Mouse (Mus musculus): ENCODE measurements at regions not wholly inside any gene's neighbourhood (a gene's known extent, or its start where the extent isn't known, plus 50 kb on each side); places are given as distances from the start of the nearest gene placed in this dataset.
A peak's percentile ranks its signal among the peaks of the same experiment; 100 is the strongest.
"Not testable (repeated sequence)": the region's sequence is repeated elsewhere in the genome, so short reads cannot be mapped to it uniquely, and the experiment has no call there.

DNA sequence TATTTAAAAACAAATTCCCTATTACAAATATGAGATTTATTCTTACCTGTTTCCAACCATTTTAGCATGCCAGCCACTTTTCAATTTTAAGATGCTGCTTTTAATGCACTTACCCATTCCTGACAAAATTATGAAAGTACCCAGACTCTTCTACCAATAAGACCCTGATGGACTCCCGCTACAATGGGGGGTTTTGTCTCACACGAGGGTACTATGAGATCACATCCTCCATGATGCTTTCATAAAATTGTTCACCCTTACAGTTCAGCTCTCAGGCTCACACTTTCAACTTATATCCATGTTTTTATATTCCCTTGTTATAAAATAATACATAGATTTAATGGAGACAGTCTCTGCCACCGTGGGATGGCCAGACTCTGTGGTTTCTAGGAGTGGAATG is 68.1 kb upstream of the Adamts18 start:
- DNase-seq (ENCODE audit: low read depth, low spot score): no peak

DNA sequence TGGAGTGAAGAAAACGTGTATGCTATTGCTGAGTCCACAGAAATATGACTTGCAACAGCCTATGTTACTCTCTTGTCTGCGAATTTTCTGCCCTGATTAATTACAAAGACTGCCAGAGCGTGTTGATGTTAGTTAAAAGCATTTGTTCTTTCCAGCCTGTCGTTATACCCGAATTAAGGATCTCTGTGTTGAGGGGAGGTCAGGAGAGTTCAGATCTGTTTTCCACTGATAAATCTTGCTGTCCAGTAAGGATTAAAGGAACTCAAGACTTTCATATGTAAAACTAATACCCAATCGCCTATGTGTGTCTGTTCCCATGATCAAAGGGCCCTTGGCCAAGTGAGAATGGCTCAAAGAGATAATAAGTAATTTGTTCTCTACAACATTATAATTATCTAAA is 68.7 kb upstream of the Adamts18 start:
- no peak for DNase-seq (ENCODE audit: low read depth, low spot score)

DNA sequence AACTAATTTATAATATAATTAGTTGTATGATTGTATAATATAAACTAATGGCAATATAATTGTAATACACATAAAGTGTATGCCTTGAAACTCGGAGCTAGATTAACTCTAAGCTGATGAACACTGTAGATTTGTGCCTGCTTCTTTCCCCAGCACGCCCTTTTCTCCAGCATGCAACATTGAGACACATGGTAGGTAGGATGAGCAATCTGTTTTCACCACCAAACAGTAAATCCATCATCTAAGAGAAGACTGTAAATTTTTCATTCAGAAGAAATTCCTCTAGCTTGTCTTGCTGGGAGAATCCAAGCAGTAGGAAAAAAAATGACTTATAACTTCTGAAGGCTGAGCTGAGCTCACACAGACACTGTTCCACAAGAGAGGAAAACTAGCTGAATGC is 71.8 kb upstream of the Adamts18 start:
- no peak for DNase-seq (ENCODE audit: low read depth, low spot score)

DNA sequence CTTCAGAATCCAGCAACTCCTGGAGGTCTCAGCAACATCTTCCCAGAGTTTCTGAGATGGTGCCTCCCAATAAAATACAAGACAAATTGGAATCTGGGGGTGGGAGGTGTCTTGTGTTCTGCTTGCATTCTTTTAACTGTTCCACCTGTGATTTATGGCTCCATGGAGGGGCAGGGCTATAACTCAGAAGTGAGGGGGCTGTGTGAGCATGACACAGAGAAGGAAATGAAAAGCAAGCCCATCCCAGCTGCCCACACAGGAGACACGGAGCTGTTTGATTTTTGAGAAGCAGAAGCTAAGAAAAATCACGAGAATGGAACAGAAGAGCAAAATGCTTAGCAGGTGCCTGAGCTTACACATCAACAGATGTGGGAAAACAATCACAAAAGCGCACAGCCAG is 74.8 kb upstream of the Adamts18 start:
- DNase-seq (ENCODE audit: low read depth, low spot score): no peak

DNA sequence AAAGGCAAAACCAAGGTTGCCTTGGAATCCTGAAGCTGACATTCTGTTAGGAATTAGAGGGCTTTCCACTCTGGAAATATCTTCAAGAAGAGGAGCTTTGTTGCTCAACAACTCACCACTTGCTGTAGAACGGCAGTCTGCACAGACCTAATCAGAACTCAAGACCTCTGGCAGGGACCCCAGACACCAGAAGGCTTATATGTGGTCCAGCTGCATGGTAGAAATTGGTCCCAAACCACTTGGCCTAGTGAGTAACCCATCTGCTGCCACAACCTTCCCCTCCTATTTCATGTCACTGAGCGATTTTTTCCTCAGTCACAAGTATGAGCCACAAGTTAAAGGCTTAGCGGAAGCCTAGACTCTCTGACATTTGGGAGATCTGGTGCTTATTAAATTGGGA is 105.2 kb upstream of the Adamts18 start:
- DNase-seq (ENCODE audit: low read depth, low spot score): no peak

DNA sequence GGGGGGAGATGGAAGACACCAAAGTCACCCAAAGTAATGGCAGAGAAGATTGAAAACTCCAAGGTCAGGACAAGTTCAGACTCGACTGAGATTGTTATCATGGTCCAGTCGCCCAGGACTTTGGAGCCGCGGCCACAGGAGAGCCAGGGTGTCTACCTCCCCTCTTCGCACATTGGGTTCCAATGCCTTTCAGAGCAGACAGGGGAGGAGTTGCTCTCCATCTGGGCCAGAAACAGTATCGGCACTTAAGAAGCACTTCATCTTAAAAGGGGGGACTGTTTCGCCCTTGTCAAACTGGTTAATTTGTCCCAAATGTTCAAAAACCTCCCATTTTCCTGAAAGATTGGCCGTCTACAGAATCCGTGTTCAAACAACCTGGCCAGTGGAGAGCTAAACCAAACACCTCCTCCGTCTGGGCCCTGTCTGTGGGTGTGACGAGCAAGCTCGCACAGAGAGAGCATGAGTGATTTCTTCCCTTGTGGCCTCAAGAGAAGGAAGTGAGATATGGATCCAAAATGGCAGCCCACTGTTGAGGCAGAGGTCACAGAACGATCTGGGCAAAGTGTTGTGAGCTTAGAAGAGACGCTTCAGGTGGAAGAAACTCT is 108.0 kb upstream of the Adamts18 start:
- no peak for DNase-seq (ENCODE audit: low read depth, low spot score)

- DNase-seq (ENCODE audit: low read depth, low spot score): no peak
These were observed 109.3 kb upstream of the Adamts18 start for GRCm38 (mm10) chr8:113957821-113958220.

DNA sequence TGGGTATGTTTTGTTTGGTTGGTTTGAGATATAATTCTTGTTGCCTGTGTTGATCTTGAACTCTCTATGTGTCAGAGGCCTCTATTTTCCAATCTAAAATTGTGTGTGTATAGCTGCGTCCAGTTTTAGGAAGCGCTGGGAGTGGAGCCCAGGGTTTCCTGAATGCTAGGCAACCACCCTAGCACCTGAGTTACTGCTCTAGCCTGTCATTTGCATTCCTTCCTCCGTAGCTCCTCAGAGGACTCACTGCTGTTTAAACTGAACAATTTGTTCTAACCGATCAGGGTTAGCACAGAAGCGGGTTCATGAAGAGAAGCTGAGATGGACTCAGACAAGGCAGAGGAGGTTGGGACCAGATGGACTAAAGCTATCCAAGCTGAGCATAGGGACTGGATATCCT is 127.3 kb upstream of the Adamts18 start:
- DNase-seq (ENCODE audit: low read depth, low spot score): no peak

- DNase-seq (ENCODE audit: low read depth, low spot score): no peak
These were observed 128.1 kb upstream of the Adamts18 start for GRCm38 (mm10) chr8:113976626-113977025.

DNA sequence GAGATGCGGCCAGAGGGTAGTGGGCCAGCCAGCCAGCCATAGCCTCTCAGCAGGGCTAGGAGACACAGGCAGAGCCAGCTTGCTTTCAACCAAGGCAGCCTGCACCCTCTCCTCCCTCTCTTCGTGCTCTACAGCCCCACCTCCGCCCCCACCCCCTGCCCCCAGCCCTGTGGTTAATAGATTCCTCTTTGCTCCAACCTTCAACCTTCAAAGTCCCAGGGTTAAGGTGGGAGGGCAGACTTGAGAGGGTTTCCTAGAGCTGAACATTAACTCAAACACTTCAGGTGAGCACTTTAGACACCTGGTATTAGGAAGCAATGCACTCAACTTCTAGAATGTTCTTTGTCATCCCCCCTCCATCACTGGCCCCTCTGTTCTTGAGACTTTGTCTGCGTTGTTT is 128.5 kb upstream of the Adamts18 start:
- no peak for DNase-seq (ENCODE audit: low read depth, low spot score)

GRCm38 (mm10) chr8:113978946-113979345 is 130.4 kb upstream of the Adamts18 start:
- DNase-seq (ENCODE audit: low read depth, low spot score): no peak

- no peak for DNase-seq (ENCODE audit: low read depth, low spot score)
These were observed 131.3 kb upstream of the Adamts18 start for GRCm38 (mm10) chr8:113979837-113980236.

DNA sequence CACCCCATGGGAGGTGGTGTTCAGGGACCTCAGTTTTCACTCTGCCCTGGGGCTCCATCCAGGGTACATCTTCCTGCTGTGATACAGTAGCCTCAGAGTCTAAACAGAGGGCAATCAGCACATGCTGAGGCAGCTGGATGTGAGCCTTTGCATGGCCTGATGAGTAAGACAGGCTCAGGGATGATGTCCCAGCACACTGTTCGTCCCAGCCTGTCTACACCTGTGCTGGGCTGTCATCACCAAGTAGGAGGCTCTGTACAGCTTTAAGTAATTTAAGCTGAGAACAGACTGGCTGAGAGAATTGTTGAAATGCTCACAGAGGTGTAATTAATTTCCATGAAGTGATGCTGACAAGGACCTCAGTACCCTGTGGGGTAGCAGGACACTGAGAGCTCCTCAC is 132.8 kb upstream of the Adamts18 start:
- no peak for DNase-seq (ENCODE audit: low read depth, low spot score)

GRCm38 (mm10) chr8:113984845-113985244 is 136.3 kb upstream of the Adamts18 start:
- peak; percentile 75 for DNase-seq (ENCODE audit: low read depth, low spot score)

GRCm38 (mm10) chr8:113985471-113985870 is 136.9 kb upstream of the Adamts18 start:
- no peak for DNase-seq (ENCODE audit: low read depth, low spot score)

DNA sequence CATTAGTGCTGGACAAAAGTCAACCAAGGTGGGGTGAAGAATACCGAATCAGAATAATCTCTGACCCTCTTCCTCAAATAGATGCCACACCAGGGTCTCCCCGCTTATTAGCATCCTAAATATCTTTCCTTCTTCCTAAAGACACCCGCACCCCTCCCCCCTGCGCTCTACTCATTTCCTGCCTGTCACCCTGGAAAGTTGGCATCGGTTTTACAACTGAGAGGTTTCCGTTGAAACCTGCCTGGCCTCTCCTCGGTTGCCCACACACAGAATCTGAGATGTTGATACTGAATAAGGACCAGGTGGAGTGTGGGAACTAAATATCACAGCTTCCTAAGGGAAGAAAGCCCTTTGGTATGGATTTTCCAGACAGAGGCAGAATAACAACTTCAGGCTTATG is 137.4 kb upstream of the Adamts18 start:
- DNase-seq (ENCODE audit: low read depth, low spot score): no peak

DNA sequence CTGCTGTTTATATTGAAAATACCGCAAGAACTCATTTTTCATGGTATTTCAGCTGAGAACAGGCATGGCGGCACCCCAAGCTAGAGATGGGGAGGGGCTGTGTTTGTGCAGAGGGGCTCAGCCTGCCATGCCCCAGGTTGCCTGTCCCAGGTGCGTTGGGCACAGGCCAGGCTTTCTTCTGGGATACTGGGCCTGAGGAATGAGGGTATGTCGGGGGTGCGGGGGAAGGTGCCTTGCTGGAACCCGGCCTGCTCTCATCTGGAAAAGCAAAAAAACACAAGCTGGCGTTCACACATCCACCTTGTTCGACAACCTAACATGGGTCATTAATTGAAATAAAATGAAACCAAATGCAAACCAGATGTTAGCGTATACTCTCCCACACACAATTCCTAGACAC is 142.2 kb upstream of the Adamts18 start:
- no peak for DNase-seq (ENCODE audit: low read depth, low spot score)

DNA sequence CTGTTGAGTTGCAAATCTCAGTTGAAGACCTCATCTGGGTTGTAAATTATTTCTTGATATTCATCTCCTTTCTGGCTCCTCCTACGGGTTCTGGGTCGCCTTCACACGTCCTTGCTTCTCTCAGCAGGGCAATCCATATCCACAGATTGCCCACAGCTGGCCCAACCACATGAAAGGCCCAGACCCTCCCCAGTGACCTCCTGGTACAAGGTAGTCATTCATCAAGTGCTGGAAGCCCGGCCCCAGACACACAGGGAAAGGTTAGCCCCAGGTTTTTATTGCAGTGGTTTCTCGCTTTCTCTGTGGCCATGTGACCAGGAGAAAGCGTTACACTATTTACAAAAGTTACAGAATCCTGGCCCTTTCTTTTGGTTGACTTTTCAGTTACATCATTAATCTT is 134.5 kb upstream of the Nudt7 start:
- no peak for DNase-seq (ENCODE audit: low read depth, low spot score)

DNA sequence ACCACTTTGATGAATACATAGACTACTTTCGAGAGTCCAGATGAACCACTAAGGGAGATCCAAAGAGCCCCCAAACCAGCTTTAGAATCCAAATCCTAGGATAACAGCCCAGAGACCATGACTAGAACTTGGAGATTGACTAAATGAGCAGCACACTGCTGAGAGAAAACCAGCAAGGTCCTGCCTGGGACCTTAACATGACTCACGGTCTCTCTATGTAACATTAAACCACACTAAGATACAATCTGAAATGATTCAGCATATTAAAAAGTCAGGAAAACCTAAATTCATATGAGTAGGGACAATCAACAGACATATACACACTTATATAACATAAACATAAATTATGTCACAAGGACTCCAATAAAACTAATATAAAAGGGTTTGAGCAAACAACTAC is 131.7 kb upstream of the Nudt7 start:
- peak; percentile 83 for DNase-seq (ENCODE audit: low read depth, low spot score)

GRCm38 (mm10) chr8:114004436-114004835 is 128.9 kb upstream of the Nudt7 start:
- no peak for DNase-seq (ENCODE audit: low read depth, low spot score)

DNA sequence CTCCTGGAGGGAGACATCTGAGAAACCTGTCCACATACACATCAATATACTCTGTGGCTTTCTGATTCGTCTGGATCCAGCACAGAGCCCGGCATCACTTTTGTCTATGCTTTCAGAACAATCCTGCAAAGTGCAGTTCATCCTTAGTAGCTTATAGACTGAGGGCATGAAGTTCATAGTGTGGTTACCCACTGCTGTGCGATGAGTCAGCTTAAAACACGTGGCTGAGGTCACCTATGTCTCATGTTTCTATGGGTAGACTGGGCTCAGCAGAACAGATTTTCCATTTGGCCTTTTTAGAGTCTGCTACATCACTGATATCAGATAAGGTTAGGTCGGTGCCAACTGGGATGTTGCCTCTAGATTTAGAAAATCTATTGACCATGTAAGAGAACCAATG is 126.8 kb upstream of the Nudt7 start:
- peak; percentile 88 for DNase-seq (ENCODE audit: low read depth, low spot score)

DNA sequence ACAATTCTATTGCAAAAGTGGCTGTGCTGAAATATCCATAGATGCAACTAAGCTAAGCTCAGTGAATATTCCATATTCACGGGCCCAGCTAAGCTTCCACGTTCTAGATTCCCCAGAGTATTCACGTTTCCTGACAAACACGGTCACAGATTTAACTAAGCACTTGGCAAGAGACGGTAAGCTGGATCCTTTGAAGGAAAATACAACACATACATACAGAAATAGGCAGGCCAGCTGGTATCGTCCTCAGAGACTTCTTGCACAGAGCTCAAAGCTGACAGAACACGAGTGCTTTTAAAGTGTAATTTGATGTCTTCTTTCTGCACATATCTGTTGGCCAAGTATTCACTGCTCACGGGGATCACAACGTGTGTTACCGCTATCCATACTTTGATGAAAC is 126.3 kb upstream of the Nudt7 start:
- DNase-seq (ENCODE audit: low read depth, low spot score): no peak

GRCm38 (mm10) chr8:114018364-114018763 is 115.0 kb upstream of the Nudt7 start:
- DNase-seq (ENCODE audit: low read depth, low spot score): peak; percentile 56

GRCm38 (mm10) chr8:114030141-114030540 is 103.2 kb upstream of the Nudt7 start:
- not testable (repeated sequence) for DNase-seq (ENCODE audit: low read depth, low spot score)
